Mouse (Mus musculus) forebrain, embryonic 11.5 days (tissue): ENCODE data around the gene Anp32e. TPM values are rescaled to one million over a fixed set of nuclear protein-coding genes. Genes with fewer than 3 reads are reported as not detected.
"Not testable (repeated sequence)": the region's sequence is repeated elsewhere in the genome, so short reads cannot be mapped to it uniquely, and the experiment has no call there.

Experiments
- ATAC-seq: fragments of 200-750 bp; cut with Nextera tagmentation; replicated peaks from 2 replicates; pipeline ENCODE4 v1.8.0; 2017; ENCODE audit warnings: moderate TSS enrichment; ENCODE audit not compliant: low FRiP score
- DNase-seq: peaks from one replicate; pipeline ENCODE4 v3.0.0-alpha.2; 2017; ENCODE audit warnings: low spot score
- H3K27ac ChIP-seq: fragments of 300-500 bp; sonication (generic); 2 replicates; pipeline ENCODE4 v1.5.1; 2014; ENCODE audit warnings: low read depth, low read length
- H3K27me3 ChIP-seq: fragments of 300-500 bp; sonication (generic); 2 replicates; pipeline ENCODE4 v1.6.1; 2014; ENCODE audit warnings: mild to moderate bottlenecking, low read length, mixed read lengths; ENCODE audit not compliant: control insufficient read depth, insufficient read depth
- H3K36me3 ChIP-seq: fragments of 300-500 bp; sonication (generic); 2 replicates; pipeline ENCODE4 v1.6.1; 2014; ENCODE audit warnings: mild to moderate bottlenecking, low read length, moderate library complexity, mixed read lengths; ENCODE audit not compliant: control insufficient read depth, insufficient read depth
- H3K4me1 ChIP-seq: fragments of 300-500 bp; sonication (generic); replicated peaks from 2 replicates; pipeline ENCODE4 v1.6.1; 2014; ENCODE audit warnings: low read length, mixed read lengths; ENCODE audit not compliant: control insufficient read depth, insufficient read depth
- H3K4me2 ChIP-seq: fragments of 300-500 bp; sonication (generic); 2 replicates; pipeline ENCODE4 v1.6.1; 2014; ENCODE audit warnings: low read depth, mild to moderate bottlenecking, low read length, moderate library complexity, mixed read lengths; ENCODE audit not compliant: severe bottlenecking
- H3K4me3 ChIP-seq: fragments of 300-500 bp; sonication (generic); 2 replicates; pipeline ENCODE4 v1.5.1; 2014; ENCODE audit warnings: low read depth, low read length
- H3K9ac ChIP-seq: fragments of 300-500 bp; sonication (generic); 2 replicates; pipeline ENCODE4 v1.6.1; 2014; ENCODE audit warnings: low read length
- H3K9me3 ChIP-seq: fragments of 300-500 bp; sonication (generic); 2 replicates; pipeline ENCODE4 v1.6.1; 2016; ENCODE audit warnings: low read length, mixed read lengths; ENCODE audit not compliant: control insufficient read depth
- WGBS: fragments of 180-500 bp; shearing (Covaris S2); extraction: QIAGEN DNeasy Blood & Tissue Kit; methylation state at CpG from one replicate; pipeline ENCODE4 v1.1.7; 2014; 5-methylcytosine and 5-hydroxymethylcytosine counted together
- polyA plus RNA-seq: library from polyadenylated mRNA; unstranded; fragments of >200 nt; fragmentation: Nextera tagmentation; extraction: Ambion mirVana; gene quantifications from 2 replicates; pipeline ENCODE4 v1.2.1, GENCODE M21; 2014

Anp32e gene
- polyA plus RNA-seq, 1 experiment from 2014 or later = 167 TPM

GRCm38 (mm10) chr3:95892066-95893052 lies 36.7 kb upstream of the Anp32e start:
- Histone ChIP-seq H3K27ac (no peak overlapping the region), H3K4me1 (peaks cover 7% of the 10 kb centered on the region; the same call in 1 of the 2 replicates), H3K9ac (peak overlapping the region; percentile 32), H3K27me3 (no peaks in the 10 kb centered on the region), H3K36me3 (no peaks in the 10 kb centered on the region), H3K9me3 (no peaks in the 10 kb centered on the region), H3K4me3 (no peak overlapping the region), H3K4me2 (no peak overlapping the region)
- DNase-seq (no peak), ATAC-seq (no peak)
- 44% methylated on average over 11 of the region's 11 CpGs for WGBS

- WGBS = 30% methylated on average over 7 of the region's 7 CpGs
- H3K4me2 ChIP-seq = peak overlapping the region; percentile 46
- peak overlapping the region; percentile 49; the same call in 1 of the 2 replicates for H3K9ac ChIP-seq
- peak overlapping the region; percentile 67 for H3K4me3 ChIP-seq
- no peak for DNase-seq
- H3K27me3 ChIP-seq = no peaks in the 10 kb centered on the region
- H3K36me3 ChIP-seq = no peaks in the 10 kb centered on the region
- ATAC-seq = no peak
- H3K9me3 ChIP-seq = no peaks in the 10 kb centered on the region
- H3K4me1 ChIP-seq = peaks cover 7% of the 10 kb centered on the region; the same call in 1 of the 2 replicates
- H3K27ac ChIP-seq = no peak overlapping the region
Measured at GRCm38 (mm10) chr3:95893126-95893525, 35.9 kb upstream of the Anp32e start.

- H3K4me3 ChIP-seq = peak within 1 kb of the TSS; percentile 67
- H3K4me1 ChIP-seq, H3K9me3 ChIP-seq, H3K27me3 ChIP-seq, H3K36me3 ChIP-seq: not testable (repeated sequence)
- peak within 1 kb of the TSS; percentile 70 for H3K9ac ChIP-seq
- 0% methylated on average over 27 of the region's 43 CpGs for WGBS
- H3K27ac ChIP-seq = 0 out of 2 replicates have a peak within 1 kb of the TSS, but pooled peaks have one; percentile 25
- peak within 1 kb of the TSS; percentile 93 for H3K4me2 ChIP-seq
- ATAC-seq = peak; percentile 97
- peak; percentile 97 for DNase-seq
Measured at GRCm38 (mm10) chr3:95893606-95894316, 35.3 kb upstream of the Anp32e start, which contains the start of gene Aph1a. TSS of gene Aph1a (plus strand) at chr3:95893969.

GRCm38 (mm10) chr3:95894317-95895160 lies 34.5 kb upstream of the Anp32e start:
- H3K4me1 ChIP-seq = peaks cover 7% of the 10 kb centered on the region; the same call in 1 of the 2 replicates
- 20% methylated on average over 15 of the region's 16 CpGs for WGBS

DNA sequence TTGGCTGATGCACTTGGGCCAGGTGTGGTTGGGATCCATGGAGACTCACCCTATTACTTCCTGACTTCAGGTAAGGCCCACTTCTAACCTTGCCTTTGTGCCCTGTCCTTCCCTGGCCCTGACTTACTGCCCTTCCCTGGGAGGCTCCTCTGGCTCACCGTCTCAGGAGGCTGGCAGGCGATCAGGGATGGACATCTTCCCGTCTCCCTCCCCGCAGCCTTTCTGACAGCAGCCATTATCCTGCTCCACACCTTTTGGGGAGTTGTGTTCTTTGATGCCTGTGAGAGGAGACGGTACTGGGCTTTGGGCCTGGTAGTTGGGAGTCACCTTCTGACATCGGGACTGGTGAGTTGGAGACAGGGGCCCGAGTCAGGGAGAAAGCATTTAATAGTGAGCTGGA lies 33.5 kb upstream of the Anp32e start:
- not testable (repeated sequence) for H3K4me3 ChIP-seq, H3K36me3 ChIP-seq, H3K9ac ChIP-seq, H3K27me3 ChIP-seq, H3K9me3 ChIP-seq, ATAC-seq, H3K27ac ChIP-seq, DNase-seq, H3K4me1 ChIP-seq, H3K4me2 ChIP-seq
- WGBS = 92% methylated on average over 7 of the region's 7 CpGs

More at GRCm38 (mm10) chr3:95894317-95895160, 34.5 kb upstream of the Anp32e start:
- ATAC-seq (no peak), DNase-seq (no peak)
- Histone ChIP-seq H3K36me3 (no peaks in the 10 kb centered on the region), H3K4me2 (peak overlapping the region; percentile 93), H3K9me3 (no peaks in the 10 kb centered on the region), H3K9ac (peak overlapping the region; percentile 70), H3K27ac (0 out of 2 replicates have a peak overlapping the region, but pooled peaks have one; percentile 25), H3K27me3 (no peaks in the 10 kb centered on the region), H3K4me3 (peak overlapping the region; percentile 67)

DNA sequence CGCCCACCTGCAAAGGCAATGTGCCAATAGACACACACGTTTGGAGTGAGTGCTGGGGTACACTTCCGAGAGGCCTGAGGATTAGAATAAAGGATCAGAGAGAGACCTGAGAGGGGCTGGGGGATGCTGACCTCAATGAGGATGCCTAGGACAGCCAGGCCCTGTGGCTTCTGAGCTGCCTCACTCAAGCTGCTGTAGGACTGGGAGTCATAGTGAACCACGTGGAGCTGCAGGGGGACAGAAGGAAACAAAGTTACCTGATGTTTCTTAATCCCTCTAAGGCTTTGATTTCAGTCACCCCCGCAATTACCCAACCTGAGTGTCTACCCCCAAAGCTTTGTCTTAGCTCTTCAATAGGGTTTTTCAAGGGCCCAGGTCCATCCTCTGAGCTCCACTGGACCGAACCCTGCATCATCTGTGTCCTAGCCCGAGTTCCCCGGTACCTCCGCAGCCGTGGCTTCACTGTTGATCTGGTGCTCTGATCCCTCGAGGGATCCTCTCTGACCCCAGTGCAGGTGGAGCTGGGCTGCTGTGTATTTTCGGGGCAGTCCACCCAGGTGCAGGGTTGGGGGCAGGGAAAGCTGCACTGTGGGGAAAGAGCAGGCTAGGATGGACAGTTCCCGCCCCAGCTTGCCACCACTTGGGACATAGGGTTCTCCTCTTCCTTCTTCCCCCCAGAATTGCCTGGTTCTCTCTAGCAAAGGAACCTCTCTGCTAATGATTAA lies 29.1 kb upstream of the Anp32e start:
- H3K4me1 ChIP-seq = peaks cover 18% of the 10 kb centered on the region; the same call in 1 of the 2 replicates
- no peak for ATAC-seq
- H3K9me3 ChIP-seq = no peaks in the 10 kb centered on the region
- no peak overlapping the region for H3K4me2 ChIP-seq
- H3K27me3 ChIP-seq = no peaks in the 10 kb centered on the region
- no peak overlapping the region for H3K9ac ChIP-seq
- no peak for DNase-seq
- WGBS = 77% methylated on average over 13 of the region's 13 CpGs
- no peak overlapping the region for H3K4me3 ChIP-seq
- H3K27ac ChIP-seq = no peak overlapping the region
- H3K36me3 ChIP-seq = no peaks in the 10 kb centered on the region

DNA sequence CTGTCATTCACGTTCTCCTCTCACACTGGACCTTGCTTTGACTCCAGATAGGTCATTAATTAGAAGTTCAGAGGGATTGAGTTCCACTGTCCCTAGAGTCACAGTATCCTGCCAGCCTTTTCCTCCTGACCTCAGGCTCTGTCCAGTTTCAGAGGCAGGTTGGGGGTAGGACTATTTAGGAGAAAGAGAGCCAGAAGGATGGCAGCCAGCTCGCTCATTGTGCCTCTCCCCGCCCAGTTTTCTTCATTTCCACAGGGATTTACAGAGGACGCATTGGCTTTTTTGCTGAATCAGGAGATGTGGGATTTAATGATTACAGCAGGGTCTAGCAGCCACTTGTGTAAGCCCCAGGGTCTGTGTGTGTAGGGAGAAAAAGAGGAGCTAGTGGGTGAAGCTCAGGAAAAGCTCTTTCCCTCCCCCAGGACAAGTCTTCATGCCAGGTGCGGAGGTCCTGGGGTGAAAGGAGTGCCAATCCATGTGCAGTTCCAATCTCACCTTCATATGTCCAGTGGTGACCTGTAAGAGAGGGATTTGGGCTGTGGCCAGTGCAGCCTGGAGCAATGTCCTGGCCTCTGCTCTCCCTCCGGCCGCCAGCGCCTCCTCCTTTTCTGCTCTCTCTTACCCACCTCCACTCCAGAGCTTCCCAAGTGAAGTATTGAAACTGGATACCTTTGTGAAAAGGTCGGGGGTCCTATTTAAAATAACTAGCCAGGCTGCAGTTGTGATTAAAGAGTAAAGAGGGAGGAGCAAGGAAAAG lies 27.3 kb upstream of the Anp32e start:
- Histone ChIP-seq H3K36me3 (no peaks in the 10 kb centered on the region), H3K4me3 (no peak overlapping the region), H3K4me2 (no peak overlapping the region), H3K9me3 (no peaks in the 10 kb centered on the region), H3K9ac (peak overlapping the region; percentile 6; the same call in 1 of the 2 replicates), H3K27ac (no peak overlapping the region), H3K27me3 (no peaks in the 10 kb centered on the region), H3K4me1 (peaks cover 21% of the 10 kb centered on the region)
- 64% methylated on average over 9 of the region's 9 CpGs for WGBS
- DNase-seq (no peak), ATAC-seq (no peak)
